Mouse (Mus musculus) large intestine, adult 2 months (tissue): Measurements from ENCODE around the gene Tcf23. TPM values are rescaled to one million over a fixed set of nuclear protein-coding genes. Genes with fewer than 3 reads are reported as not detected.
A peak's percentile ranks its signal among the peaks of the same experiment; 100 is the strongest.
"Not testable (repeated sequence)": the region's sequence is repeated elsewhere in the genome, so short reads cannot be mapped to it uniquely, and the experiment has no call there.

Experiments used
- DNase-seq: peaks from one replicate; pipeline ENCODE4 v3.0.0-alpha.2; 2012; ENCODE audit warnings: low read depth, low spot score
- WGBS: fragments of 180-500 bp; shearing (Covaris S2); methylation state at CpG from one replicate; pipeline ENCODE4 v1.1.7; 2018; 5-methylcytosine and 5-hydroxymethylcytosine counted together
- polyA plus RNA-seq: library from polyadenylated mRNA; depleted of rRNA; stranded (reverse); fragments of >200 nt; gene quantifications from 2 replicates; pipeline ENCODE4 v1.2.3, GENCODE M21; 2012; rRNA removed

The Tcf23 gene
- polyA plus RNA-seq, 1 experiment, result 0.33 TPM

- WGBS, result 76% methylated on average over 5 of the region's 5 CpGs
- no peak for DNase-seq
These were observed 24.7 kb downstream of the Tcf23 start for GRCm38 (mm10) chr5:30992980-30993676.

GRCm38 (mm10) chr5:30994074-30994473 is 25.6 kb downstream of the Tcf23 start:
- no peak for DNase-seq
- 76% methylated on average over 3 of the region's 3 CpGs for WGBS

- DNase-seq, result no peak
- 51% methylated on average over 11 of the region's 11 CpGs for WGBS
These were observed 26.6 kb downstream of the Tcf23 start for GRCm38 (mm10) chr5:30994910-30995635.

- 38% methylated on average over 5 of the region's 5 CpGs for WGBS
- peak; percentile 35 for DNase-seq
These were observed 29.8 kb downstream of the Tcf23 start for GRCm38 (mm10) chr5:30998306-30998705.

GRCm38 (mm10) chr5:30999324-30999723 is 30.9 kb downstream of the Tcf23 start:
- no peak for DNase-seq
- WGBS, result 88% methylated on average over 5 of the region's 5 CpGs

- 57% methylated on average over 7 of the region's 7 CpGs for WGBS
- no peak for DNase-seq
These were observed 31.7 kb downstream of the Tcf23 start for GRCm38 (mm10) chr5:31000122-31000521.

- no peak for DNase-seq
- WGBS, result 65% methylated on average over 2 of the region's 2 CpGs
These were observed 32.5 kb downstream of the Tcf23 start for GRCm38 (mm10) chr5:31000993-31001392.

GRCm38 (mm10) chr5:31001560-31001959 is 33.1 kb downstream of the Tcf23 start:
- 83% methylated on average over 4 of the region's 4 CpGs for WGBS

GRCm38 (mm10) chr5:31004184-31004583 is 35.7 kb downstream of the Tcf23 start:
- WGBS, result 7% methylated on average over 5 of the region's 5 CpGs
- DNase-seq, result peak; percentile 73

More at GRCm38 (mm10) chr5:31001560-31001959, 33.1 kb downstream of the Tcf23 start:
- DNase-seq, result no peak

GRCm38 (mm10) chr5:31012737-31013136 is 44.3 kb downstream of the Tcf23 start:
- DNase-seq, result no peak
- WGBS, result 83% methylated on average over 3 of the region's 3 CpGs

GRCm38 (mm10) chr5:31015913-31016312 is 47.5 kb downstream of the Tcf23 start:
- DNase-seq, result no peak
- WGBS, result 33% methylated on average over 2 of the region's 2 CpGs

- 69% methylated on average over 5 of the region's 5 CpGs for WGBS
These were observed 53.3 kb downstream of the Tcf23 start for GRCm38 (mm10) chr5:31021790-31022189.

GRCm38 (mm10) chr5:31022690-31023089 is 54.2 kb downstream of the Tcf23 start:
- 53% methylated on average over 1 of the region's 1 CpGs for WGBS
- no peak for DNase-seq

More at GRCm38 (mm10) chr5:31021790-31022189, 53.3 kb downstream of the Tcf23 start:
- DNase-seq, result not testable (repeated sequence)

GRCm38 (mm10) chr5:31023254-31023653 is 54.8 kb downstream of the Tcf23 start:
- DNase-seq, result no peak
- WGBS, result 54% methylated on average over 4 of the region's 4 CpGs

- DNase-seq, result no peak
These were observed 56.2 kb downstream of the Tcf23 start for GRCm38 (mm10) chr5:31024641-31025040.

Other genes starting within 250 kb of the Tcf23 start
- 25.3 and 26.2 TPM in 2 replicates for gene Mapre3, start 154.0 kb upstream of the Tcf23 start, polyA plus RNA-seq
- gene Tmem214, start 100.7 kb upstream of the Tcf23 start, polyA plus RNA-seq, result 84.2 and 95.4 TPM in 2 replicates
- gene Agbl5, start 80.0 kb upstream of the Tcf23 start, polyA plus RNA-seq, result 9.1 and 11.9 TPM in 2 replicates
- 317 and 323 TPM in 2 replicates for gene Ost4, start 60.9 kb upstream of the Tcf23 start, polyA plus RNA-seq
- gene Emilin1, start 55.3 kb upstream of the Tcf23 start, polyA plus RNA-seq, result 46.7 and 48.6 TPM in 2 replicates
- 189 and 395 TPM in 2 replicates for gene Khk, start 47.2 kb upstream of the Tcf23 start, polyA plus RNA-seq
- gene Cgref1, start 23.1 kb upstream of the Tcf23 start, polyA plus RNA-seq, result 111 and 239 TPM in 2 replicates
- 386 and 408 TPM in 2 replicates for gene Preb, start 8.3 kb upstream of the Tcf23 start, polyA plus RNA-seq
- 92.9 and 98.2 TPM in 2 replicates for gene Atraid, start 79.7 kb downstream of the Tcf23 start, polyA plus RNA-seq
- 73.4 and 107 TPM in 2 replicates for gene Slc5a6, start 80.3 kb downstream of the Tcf23 start, polyA plus RNA-seq
- 15.1 and 21.2 TPM in 2 replicates for gene Cad, start 86.1 kb downstream of the Tcf23 start, polyA plus RNA-seq
- gene Dnajc5g, start 137.6 kb downstream of the Tcf23 start, polyA plus RNA-seq, result not detected in 2 replicates
- gene Slc30a3, start 139.6 kb downstream of the Tcf23 start, polyA plus RNA-seq, result 0.14 and 0.16 TPM in 2 replicates
- gene Trim54, start 148.1 kb downstream of the Tcf23 start, polyA plus RNA-seq, result 0.05 TPM in 1 of 2 replicates, not detected in the other
- gene Ucn, start 170.2 kb downstream of the Tcf23 start, polyA plus RNA-seq, result not detected in 2 replicates
- gene Mpv17, start 185.6 kb downstream of the Tcf23 start, polyA plus RNA-seq, result 46.8 and 47.5 TPM in 2 replicates
- 0.38 and 0.71 TPM in 2 replicates for gene Gm29609, start 211.2 kb downstream of the Tcf23 start, polyA plus RNA-seq
- gene Gtf3c2, start 211.5 kb downstream of the Tcf23 start, polyA plus RNA-seq, result 46.9 and 53.6 TPM in 2 replicates
- gene Snx17, start 224.6 kb downstream of the Tcf23 start, polyA plus RNA-seq, result 73.2 and 81.2 TPM in 2 replicates
- 51.0 and 54.4 TPM in 2 replicates for gene Eif2b4, start 224.8 kb downstream of the Tcf23 start, polyA plus RNA-seq
- 35.0 and 46.0 TPM in 2 replicates for gene Zfp513, start 233.6 kb downstream of the Tcf23 start, polyA plus RNA-seq